Mouse (Mus musculus) hindbrain, embryonic 13.5 days (tissue): ENCODE measurements around the gene 4930426L09Rik. TPM values are rescaled to one million over a fixed set of nuclear protein-coding genes. Genes with fewer than 3 reads are reported as not detected.

ENCODE experiments used
- ATAC-seq: fragments of 200-750 bp; cut with Nextera tagmentation; 2 replicates; pipeline ENCODE4 v1.8.0; 2017; ENCODE audit warnings: moderate TSS enrichment; ENCODE audit not compliant: low FRiP score
- H3K27ac ChIP-seq: fragments of 300-500 bp; sonication (generic); 2 replicates; pipeline ENCODE4 v1.5.1; 2015; ENCODE audit warnings: inconsistent platforms, mild to moderate bottlenecking, moderate library complexity
- H3K27me3 ChIP-seq: fragments of 300-500 bp; sonication (generic); 2 replicates; pipeline ENCODE4 v1.6.1; 2015; ENCODE audit warnings: mild to moderate bottlenecking, inconsistent platforms
- H3K36me3 ChIP-seq: fragments of 300-500 bp; sonication (generic); 2 replicates; pipeline ENCODE4 v1.6.1; 2015; ENCODE audit warnings: mild to moderate bottlenecking, inconsistent platforms
- H3K4me1 ChIP-seq: fragments of 300-500 bp; sonication (generic); replicated peaks from 2 replicates; pipeline ENCODE4 v1.6.1; 2015; ENCODE audit warnings: inconsistent platforms
- H3K4me2 ChIP-seq: fragments of 300-500 bp; sonication (generic); 2 replicates; pipeline ENCODE4 v1.6.1; 2015; ENCODE audit warnings: inconsistent platforms, mild to moderate bottlenecking, moderate library complexity
- H3K4me3 ChIP-seq: fragments of 300-500 bp; sonication (generic); 2 replicates; pipeline ENCODE4 v1.5.1; 2015; ENCODE audit warnings: mild to moderate bottlenecking, inconsistent platforms
- H3K9ac ChIP-seq: fragments of 300-500 bp; sonication (generic); 2 replicates; pipeline ENCODE4 v1.6.1; 2015; ENCODE audit warnings: mild to moderate bottlenecking, inconsistent platforms
- H3K9me3 ChIP-seq: fragments of 300-500 bp; sonication (generic); 2 replicates; pipeline ENCODE4 v1.6.1; 2016; ENCODE audit warnings: inconsistent platforms
- WGBS: fragments of 180-500 bp; shearing (Covaris S2); methylation state at CpG from one replicate; pipeline ENCODE4 v1.1.7; 2015; 5-methylcytosine and 5-hydroxymethylcytosine counted together
- polyA plus RNA-seq: library from polyadenylated mRNA; unstranded; fragments of >200 nt; fragmentation: Nextera tagmentation; extraction: Ambion mirVana; gene quantifications from 2 replicates; pipeline ENCODE4 v1.2.1, GENCODE M21; 2015

4930426L09Rik gene
- polyA plus RNA-seq, 1 experiment from 2014 or later: 0.44 TPM

DNA sequence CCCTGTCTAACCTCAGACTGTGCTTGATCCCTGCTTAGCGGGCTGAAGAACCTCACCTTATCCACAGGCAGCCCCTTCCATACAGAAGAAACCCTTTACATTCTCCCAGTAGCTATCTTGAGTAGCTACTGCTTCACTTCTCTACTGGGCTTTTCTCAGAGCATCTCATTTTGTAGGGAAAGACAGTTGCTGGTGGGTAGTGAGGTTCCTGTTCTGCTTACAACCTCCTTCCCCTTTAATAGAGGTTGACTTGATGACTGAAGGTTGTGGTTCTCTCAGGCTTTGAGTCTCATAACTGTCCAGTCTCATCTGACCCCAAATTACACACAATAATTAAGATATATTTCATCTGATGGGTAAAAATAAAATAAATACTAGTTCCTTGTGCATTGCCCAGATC lies 50.1 kb downstream of the 4930426L09Rik start:
- Histone ChIP-seq H3K27ac (no peak overlapping the region), H3K4me2 (no peak overlapping the region), H3K4me3 (no peak overlapping the region), H3K9me3 (no peaks in the 10 kb centered on the region), H3K9ac (no peak overlapping the region), H3K4me1 (no peaks in the 10 kb centered on the region), H3K27me3 (no peaks in the 10 kb centered on the region), H3K36me3 (no peaks in the 10 kb centered on the region)
- 91% methylated on average over 1 of the region's 1 CpGs for WGBS
- no peak for ATAC-seq

DNA sequence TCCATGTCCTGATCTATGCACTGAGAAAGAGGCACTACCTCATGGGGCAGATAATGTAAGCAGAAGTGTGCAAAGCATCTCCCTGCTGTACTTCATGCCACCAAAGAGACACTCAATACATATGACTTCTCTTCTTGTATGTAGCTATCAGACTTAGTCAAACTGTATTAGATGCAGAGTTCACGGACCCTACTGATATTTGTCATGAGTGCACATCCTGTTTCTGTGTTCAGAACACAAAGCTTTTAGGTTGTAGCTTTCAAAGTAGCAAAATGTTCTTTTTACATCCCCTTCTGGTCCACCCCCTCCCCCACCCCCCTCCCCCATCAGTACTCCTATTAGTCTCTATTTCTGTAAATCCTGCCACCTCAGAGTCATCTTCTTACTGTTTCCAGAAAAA lies 51.2 kb downstream of the 4930426L09Rik start:
- Histone ChIP-seq H3K9me3 (no peaks in the 10 kb centered on the region), H3K9ac (no peak overlapping the region), H3K27me3 (no peaks in the 10 kb centered on the region), H3K4me3 (no peak overlapping the region), H3K27ac (no peak overlapping the region), H3K36me3 (no peaks in the 10 kb centered on the region), H3K4me2 (no peak overlapping the region), H3K4me1 (no peaks in the 10 kb centered on the region)
- ATAC-seq: no peak
- WGBS: 84% methylated on average over 1 of the region's 1 CpGs

Other genes starting within 250 kb of the 4930426L09Rik start
- gene Pip4k2a, start 217 bp upstream of the 4930426L09Rik start, polyA plus RNA-seq: 10.8 and 11.1 TPM in 2 replicates
- 1.2 and 2.0 TPM in 2 replicates for gene Armc3, start 201.0 kb downstream of the 4930426L09Rik start, polyA plus RNA-seq